Mouse (Mus musculus) right cerebral cortex, postnatal 10 days (tissue): ENCODE results near the gene Dnajc21.
"Not testable (repeated sequence)": the region's sequence is repeated elsewhere in the genome, so short reads cannot be mapped to it uniquely, and the experiment has no call there.

Experiments
- DNase-seq, 2 experiments: peaks; one replicate each; pipeline ENCODE4 v3.0.0; 2021; ENCODE audit warnings: low spot score in 2 of 2

Gene Dnajc21

DNA sequence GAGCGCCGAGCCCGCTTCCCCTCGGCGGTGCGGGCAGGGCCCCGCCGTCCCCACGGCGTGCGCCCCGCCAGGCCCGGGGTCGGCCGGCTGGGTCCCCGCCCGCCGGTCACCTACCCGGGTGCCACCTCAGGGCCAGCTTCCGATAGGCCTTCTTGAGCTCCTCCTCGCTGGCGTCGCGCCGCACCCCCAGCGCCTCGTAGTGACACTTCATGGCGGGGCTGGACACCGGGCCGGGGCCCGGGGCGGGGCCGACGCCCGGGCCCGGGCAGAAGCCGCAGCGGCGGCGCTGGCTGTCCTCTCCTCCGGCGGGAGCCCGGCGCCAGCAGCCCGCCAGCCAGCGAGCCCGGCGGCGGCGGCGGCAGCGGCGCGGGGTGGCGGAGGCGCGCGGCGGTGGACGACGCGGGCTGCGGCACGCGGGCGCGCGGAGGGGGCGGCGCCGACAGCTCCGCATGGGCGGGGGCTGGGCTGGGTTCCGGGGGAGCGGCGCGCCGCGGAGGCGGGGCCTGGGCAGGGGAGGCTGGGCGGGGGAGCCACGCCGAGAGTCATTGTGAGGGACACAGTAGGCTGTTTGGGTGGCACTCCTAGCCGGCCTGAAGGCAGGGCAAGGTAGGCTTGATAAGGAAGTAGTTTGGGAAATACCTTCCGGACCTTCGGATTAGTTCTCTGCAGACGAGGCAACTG, at the start of gene Dnajc21:
TSS of gene Dnajc21 (minus strand) at position 366 of the 681 bp plus-strand sequence.
- peak; percentile 85 to 86 for DNase-seq

DNA sequence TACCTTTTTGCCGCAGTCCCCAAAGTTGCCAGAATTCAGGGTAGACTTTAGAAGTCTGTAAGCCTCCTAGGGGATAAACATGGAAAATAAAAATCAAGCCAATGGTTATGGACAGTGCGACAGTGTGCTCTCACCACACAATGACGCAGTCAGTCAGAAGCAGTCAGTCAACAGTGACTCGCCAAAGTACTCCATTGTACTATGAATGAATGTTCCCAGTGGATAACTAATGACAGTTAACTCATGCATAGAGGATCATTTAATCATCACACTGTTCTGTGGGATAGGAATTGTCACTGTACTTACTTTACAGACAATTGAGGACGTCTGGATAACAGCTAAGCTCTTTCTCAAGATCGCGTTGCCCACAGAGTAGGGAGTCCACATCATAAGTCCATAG, 44.9 kb upstream of the Dnajc21 start:
- DNase-seq = no peak

DNA sequence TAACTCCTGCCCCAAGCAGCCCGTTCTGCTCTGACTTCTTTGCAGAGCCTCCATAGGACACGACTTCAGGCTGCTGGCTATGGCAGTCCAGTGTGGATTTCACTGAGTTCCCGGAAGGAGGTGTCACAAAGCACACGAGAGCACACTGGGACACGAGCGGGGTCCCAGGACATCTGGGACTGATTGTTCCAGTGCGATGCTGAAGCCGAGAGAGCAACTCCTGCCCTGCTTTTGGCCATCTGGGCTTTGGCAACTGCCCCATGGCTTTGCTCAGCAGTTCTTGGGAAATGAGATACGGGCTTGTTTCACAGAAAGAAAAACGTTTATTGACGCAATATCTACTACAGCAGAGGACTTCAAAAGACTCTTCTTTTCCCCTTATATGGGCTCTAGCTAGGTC, 35.8 kb upstream of the Dnajc21 start:
- no peak for DNase-seq

DNA sequence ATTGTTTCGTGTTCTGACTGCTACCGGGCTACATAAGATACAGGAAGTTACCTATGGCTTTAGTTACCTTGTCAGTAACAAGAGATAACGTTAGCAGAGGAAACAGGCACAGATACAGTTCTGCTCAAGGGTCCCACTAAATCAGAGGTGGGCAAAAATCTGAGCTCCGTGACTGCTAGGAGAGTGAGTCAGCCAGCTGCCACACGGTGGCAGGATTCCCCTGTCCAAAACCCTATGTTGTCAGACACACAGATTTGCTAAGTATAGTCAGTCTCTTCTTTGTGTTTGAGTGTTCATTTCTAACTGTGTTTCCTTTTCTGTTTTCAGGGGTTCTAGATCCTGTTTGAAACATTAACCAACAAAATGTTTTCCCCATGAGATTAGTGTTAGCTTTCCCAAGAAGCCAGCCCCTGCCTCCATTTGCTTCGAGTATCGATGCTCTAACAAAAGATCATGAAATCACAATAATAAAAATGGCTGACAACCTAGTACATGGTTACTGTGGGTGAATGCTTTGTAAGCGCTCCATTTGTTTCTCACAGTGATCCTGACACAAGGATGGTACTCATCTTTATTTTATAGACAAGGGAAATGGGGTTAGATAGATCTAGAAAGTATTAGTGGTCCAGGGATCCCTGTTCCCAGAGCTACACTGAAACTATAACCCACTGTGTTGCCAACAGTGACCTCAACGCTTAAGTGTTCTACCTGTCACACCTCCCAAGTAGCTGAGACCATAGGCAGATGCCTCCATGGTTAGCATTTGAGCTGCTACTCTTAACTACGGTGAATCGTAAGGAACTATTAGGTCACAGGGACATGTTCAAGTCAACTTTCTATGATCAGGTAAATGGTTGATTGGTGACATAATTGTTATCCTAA, 30.8 kb upstream of the Dnajc21 start:
- peak; percentile 67 to 80 for DNase-seq

DNA sequence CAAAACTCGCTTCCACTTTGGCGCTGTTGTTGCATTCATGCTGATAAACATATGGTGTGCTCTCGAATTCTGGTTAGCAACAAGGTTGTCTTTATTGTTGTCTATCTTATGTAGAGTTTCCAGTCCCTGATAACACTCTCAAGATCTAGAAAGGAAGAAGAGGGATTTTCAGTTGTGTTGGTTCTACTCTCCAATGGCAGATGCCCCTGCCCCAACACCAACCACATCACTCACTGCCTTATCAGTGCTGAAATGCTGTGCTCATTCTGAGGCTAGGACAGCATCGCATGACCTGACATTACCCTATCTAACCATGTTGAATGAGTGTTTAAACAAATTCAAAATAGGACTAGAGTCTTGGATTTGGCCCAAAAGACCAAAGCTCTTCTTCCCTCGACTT, 29.7 kb upstream of the Dnajc21 start:
- no peak for DNase-seq

DNA sequence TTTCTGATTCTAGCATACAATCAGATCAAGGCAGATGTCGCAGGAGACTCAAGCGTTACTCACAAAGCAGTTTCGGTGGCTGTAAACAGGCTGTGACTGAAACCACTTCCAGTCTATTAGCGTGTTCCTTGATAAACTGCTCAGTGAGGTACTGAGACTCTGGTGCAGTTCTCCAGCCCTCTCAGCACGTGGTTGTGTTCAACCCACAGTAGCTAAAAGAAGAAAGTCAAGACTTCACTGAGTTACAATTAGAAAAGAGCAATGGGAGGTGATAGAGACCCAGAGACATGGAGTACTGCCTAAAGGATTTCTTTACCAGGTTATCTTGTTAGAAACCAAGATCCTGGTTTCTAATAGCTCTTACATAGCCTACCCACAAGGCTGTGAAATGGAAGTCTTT, 29.3 kb upstream of the Dnajc21 start:
- no peak for DNase-seq

DNA sequence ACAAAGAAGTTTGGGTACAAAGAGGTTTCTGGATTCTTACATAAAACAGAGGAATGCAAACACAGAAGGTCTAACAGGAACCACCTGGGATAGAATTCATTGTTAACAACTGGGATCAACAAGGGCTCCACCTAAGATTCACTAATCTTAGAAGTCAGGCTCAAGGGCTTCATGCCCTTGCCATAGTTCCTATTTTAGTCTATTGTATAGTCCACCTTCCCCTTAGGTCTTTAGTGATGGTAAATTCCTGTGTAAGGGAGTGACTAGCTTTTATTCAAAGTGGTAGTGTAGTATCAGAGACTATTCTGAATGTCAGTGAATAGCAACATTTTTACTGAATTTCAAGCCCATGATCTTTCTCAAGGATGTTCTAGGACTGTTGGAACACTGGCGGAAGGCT, 26.4 kb upstream of the Dnajc21 start:
- DNase-seq = not testable (repeated sequence)

DNA sequence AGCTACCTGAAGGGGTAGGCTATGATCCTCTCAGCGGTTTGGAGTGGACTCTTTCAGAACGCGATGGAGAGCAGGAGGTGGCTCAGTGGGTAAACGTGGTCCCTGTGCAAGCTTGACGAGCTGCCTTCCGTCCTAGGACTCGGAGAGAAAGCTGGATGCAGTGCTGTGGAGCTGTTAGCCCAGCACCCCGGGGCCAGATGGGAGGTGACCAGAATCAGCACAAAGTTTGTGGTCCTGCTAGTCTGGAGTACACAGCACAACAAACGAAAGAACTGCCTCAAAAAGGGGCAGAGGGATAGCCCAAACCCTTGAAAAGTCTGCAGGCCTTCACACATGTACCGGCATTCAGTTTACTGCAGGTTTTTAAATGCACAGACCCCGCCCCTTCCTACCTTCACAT, 25.6 kb upstream of the Dnajc21 start:
- DNase-seq = no peak

DNA sequence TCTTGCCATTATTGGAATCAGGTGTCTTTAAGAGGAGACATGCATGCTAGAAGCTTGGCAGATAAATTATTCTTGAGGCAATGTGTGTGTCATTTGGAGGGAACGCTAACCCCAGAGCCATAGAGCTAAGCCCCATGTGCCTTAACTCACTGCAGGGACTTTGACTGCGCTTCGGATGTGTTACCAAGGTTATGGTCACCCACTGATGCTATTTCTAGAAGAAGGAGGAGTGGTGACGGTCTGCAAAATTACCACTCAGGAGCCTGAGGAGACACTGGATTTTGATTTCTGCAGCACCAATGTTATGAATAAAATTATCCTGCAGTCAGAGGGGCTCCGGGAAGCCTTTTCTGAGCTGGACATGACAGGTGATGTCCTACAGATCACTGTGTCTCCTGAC, 19.8 kb upstream of the Dnajc21 start:
- no peak for DNase-seq

DNA sequence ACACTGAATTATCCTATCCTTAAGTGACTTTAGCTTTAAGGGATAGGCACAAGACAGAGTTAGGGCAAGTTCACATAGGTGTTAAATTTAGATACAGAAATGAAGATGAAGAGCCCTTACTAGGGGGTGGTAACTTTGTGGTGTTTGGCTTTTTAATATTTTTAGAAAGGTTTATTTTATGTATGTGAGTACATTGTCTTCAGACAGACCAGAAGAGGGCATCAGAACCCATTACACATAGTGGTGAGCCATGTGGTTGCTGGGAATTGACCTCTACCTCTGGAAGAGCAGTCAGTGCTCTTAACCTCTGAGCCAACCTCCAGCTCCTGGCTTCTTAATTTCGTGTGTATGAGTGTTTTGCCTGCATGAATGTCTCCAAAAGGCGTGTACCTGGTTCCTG, 16.9 kb upstream of the Dnajc21 start:
- no peak for DNase-seq

DNA sequence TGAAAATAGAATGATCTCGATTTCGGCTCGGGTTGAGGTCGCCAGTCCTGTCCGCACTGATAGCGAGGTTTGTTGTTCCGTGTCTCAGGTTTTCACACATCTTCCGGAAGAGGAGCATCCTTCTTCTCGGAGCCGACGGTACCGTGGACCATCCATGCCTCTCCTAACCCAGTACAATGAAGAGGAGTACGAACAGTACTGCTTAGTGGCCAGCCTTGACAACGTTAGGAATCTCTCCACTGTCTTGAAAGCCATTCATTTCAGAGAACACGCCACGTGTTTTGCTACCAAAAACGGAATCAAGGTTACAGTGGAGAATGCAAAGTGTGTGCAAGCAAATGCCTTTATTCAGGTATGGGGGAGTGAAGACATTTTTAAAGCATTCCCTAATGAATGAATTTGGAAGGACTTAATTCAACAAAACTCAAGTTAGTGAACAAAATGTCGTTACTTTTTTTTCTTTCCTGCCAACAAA, 16.1 kb upstream of the Dnajc21 start:
- no peak for DNase-seq

DNA sequence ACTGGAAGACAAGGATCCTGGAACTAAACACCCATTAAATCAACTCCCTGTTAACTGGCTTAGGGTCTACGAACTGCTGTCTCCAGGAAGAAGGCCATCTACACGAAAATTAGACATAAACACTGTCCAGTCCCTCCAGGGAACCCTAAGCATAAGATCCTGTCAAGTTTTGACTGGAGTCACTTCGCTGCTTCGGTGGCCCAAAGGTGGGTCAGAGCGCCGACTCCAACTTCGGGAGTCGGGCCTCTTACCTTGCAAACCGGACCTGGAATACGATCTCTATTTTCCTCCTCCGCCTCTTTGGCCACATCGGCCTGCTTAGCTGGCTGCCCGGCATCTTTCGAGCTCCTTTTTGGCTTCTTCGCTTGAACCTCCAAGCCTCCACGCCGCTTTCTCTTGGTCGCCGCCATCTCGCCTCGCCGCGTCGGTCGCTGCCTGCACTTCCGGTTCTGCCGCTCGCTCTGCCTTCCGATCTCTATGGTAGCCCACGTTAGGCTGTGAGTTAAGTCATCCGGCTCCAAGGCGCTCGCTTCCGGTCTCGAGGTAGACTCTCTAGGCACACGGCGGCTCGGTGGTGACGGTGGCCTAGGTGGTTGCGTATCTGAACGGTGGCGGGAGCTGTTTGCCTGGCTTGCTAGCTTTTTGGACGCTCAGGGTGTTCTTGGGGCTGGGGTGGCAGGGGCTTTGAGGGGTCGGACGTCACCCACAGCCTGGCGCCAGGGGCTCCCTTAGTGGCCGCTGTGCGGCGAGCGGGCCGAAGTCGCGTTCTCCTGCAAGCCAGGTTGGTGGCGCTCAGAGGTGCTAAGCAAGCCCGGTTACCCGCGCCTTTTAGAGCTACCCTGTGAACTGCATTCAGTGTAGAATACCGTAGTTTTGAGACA, 15.4 kb upstream of the Dnajc21 start, which contains the start of the genes Brix1 and Rad1:
TSS of gene Brix1 (minus strand) at position 464 of the 881 bp plus-strand sequence.
TSS of gene Rad1 (plus strand) at position 535 of the 881 bp plus-strand sequence.
- peak; percentile 96 to 98 for DNase-seq

DNA sequence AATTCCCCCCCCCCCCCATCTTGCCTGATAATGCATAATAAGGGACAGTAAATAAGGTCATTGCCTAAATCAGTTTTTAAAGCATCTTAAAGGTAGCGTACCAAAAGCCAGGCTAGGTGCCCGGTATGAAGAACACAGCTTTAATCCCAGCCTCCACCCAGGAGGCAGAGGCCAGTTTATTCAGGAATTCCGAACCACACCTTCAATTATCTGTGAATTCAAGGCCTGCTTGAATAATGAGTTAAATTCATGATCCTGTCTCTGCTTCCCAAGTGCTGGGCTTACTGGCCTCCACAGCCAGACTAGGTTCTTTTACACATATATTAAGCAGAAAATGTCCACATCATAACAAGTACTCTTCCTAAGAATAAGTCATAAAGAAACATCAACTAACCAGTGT, 625 bp upstream of the Dnajc21 start:
- DNase-seq = no peak

DNA sequence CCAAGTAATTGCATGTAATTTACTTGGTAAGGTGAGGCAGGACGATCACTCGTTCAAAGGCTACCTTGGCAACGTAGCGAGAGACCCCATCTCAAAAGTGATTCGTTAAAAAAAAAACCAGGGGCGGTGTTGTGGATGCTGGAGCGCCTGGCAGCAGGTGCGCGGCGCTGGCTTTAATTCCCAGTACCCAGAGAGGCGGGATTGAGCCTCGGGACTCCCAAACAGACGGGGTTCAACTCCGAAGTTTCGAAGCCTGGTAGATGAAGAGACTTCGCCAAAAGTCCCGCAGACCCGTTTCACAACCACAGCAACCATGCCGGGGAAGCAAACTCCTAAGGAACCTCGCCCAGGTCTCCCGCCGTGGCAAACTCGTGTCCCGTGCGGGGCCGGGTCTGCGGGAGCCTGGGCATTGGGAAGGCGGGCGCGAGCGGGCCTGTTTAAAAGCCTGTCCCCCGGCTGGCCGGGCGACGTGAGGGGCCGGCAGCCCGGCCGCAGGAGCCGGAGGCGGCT, 620 bp downstream of the Dnajc21 start:
- DNase-seq = peak; percentile 37 to 45

DNA sequence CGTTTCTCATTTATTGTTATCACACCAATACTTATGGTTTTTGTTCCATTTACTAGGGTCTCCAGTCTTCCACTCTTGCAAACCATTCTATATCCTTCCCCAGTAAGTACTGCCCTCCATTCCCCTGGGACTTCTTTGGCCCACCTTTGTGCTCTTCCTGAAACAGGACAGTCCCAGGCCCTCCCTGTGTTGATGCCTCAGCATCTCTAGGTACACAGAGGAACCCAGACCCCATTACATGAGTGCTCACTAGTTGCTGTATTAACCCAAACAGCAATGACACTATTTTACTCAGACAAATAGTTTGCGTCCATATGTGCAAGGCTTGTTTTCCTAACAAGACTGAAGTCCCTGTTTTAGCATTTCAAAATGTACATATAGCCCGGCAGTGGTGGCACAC, 1.6 kb downstream of the Dnajc21 start:
- DNase-seq = no peak

DNA sequence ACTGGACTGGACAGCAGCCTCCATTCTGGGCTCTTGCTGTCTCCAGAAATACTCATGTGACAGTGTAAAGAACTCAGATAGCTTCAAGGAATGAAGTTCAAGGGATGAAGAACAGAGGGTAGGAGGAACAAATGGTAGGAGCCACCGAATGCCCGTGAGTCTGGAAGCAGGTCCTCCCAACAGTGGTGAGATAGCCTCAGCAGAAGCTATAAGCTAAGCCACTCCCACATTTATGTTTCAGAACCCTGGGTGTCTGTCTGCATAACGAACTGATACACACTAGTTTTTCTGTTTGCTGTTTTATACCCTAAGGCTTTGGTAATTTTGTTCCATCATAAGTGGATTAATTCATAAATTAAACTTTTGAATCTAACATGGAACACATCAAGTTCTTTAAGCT, 5.6 kb downstream of the Dnajc21 start:
- DNase-seq = no peak

DNA sequence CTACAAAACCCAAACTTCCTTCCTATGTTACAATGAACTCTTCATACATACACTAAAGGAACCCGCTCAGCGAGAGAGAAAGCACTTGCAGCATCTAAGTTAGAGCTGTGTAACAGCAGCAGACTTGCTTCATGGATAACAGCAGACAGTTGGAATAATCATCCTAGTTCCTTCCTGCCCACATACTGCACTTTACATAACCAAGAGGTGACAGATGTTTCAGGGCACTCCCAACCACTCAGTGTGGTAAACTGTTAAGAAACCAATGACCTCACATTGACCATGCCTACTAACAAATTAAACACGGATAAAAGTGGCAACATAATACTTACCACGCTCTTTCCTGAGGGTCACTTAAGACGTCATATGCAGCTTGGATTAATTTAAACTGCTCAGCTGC, 6.8 kb downstream of the Dnajc21 start:
- no peak for DNase-seq

DNA sequence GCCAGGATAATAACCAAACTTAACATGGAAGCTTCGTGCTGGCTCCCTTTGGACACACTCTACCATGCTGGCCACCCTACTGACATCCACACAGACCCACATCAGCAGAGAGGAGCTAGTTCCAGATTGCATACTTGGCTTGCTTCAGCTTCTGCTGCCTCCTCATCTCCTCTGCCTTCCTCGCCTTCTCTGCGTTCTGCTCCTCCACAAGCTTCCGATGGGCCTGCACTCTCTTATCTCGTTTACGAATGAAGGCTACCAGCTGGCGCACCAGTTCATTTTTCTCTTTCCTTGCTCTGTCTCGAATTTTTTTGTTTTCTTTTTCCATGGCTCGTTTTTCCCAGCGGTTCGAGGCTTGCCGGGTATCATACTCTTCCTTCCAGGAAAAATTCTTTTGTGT, 9.3 kb downstream of the Dnajc21 start:
- DNase-seq = no peak

DNA sequence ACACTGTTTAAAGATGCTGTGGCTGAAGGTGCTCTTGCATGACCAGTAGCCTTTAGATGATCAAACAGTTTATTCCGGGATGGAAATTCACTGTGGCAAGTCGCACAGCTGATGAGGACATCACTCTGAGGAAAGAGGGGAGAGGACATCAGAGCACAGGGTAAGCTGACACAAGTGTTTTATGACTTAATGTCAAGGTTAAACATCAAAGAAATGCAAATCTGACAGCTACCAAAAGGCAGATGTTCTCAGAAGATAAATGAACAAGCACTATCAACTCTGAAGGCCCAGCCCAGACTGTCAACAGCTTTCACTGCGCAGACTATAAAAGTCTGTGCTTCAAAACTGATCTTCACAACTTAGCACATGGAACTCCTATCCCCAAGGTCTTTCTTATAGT, 23.2 kb downstream of the Dnajc21 start:
- DNase-seq = no peak

DNA sequence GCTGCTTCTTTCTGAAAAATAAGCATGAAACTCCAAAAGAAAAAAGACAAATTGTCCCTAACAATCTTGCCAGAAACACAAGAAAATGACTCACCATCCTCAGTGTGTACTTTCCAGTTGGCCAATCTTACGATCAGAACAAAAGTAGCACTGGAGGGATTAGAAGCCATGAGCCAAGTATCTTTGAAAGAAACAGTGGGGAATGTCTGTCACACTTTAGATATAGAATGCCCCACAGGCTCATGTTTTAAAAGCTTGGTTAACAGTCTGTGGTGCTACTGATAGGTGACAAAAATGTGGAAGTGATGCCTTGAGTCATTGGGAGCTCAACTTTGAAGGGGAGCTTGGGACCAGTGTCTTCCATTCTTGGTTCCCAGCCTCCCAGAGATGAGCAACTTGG, 28.0 kb downstream of the Dnajc21 start:
- no peak for DNase-seq

DNA sequence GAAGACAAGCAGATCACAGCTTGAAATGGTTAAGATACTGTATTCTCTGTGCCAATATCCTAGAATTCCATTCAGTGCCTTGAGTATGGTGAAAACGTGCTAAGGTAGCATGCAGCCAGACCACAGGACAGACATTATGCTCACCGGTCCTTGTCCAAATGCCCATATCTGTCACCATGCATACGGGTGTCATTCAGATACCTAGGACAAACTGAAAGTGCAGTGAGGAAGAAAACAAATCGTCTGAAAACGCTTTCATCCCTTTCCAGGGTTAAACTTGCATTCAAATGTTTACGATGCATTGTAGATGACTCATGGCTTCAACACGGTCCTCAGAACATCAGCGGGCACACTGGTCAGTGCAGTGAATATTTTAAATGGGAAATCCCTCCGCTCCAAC, 28.8 kb downstream of the Dnajc21 start:
- DNase-seq = no peak

DNA sequence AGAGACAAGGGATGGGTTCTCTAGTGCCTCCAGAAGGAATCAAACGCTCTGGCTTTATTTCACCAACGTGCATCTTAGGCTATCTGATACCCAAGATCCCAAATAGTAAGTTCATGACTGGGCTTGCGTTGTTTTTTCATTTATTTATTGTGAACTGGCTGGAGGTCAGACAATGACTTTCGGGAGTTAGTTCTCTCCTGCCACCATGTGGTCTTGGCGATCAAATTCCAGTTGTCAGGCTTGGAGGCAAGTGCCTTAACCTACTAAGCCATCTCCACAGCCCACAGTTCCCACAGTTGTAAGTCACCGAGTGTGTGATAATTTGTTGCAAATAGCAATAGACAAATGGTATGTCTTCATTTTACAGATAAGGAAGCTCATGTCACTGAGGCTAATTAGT, 30.4 kb downstream of the Dnajc21 start:
- no peak for DNase-seq
